Mouse (Mus musculus) lung, postnatal 0 days (tissue): ENCODE results near the gene Sorcs3.

Experiments used
- CTCF ChIP-seq: IDR thresholded peaks from 2 replicates; pipeline ENCODE4 v1.5.1; 2016; ENCODE audit warnings: antibody characterized with exemption, mild to moderate bottlenecking
- EP300 ChIP-seq: IDR thresholded peaks from 2 replicates; pipeline ENCODE4 v1.6.1; 2016; ENCODE audit warnings: antibody characterized with exemption, mild to moderate bottlenecking, control low read depth

DNA sequence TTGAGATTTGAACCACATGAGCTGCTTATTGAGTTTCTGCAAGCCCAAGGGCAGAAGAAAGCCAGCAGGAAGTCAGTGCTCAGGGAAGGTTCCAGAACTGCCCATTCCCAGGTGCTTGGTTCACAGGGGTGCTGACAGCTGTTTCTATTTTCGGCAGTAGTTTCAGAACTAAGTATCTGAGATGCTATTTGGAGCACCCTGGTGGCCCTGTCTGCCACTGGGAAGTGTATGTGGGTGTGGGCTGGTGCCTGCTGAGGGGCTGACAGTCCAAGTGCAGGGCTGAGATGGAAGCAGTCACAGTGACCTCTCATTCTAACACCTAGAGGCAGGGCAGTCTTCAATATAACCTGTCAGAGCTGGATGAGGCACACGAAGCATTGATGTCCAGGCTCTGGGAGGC lies 127.3 kb downstream of the Sorcs3 start:
- TF ChIP-seq CTCF = no peak
- TF ChIP-seq EP300 = no peak
